Mouse (Mus musculus) neural tube, embryonic 11.5 days (tissue): Measurements from ENCODE around the gene Cenpf. TPM values are rescaled to one million over a fixed set of nuclear protein-coding genes. Genes with fewer than 3 reads are reported as not detected.

ENCODE experiments used
- ATAC-seq: fragments of 200-750 bp; cut with Nextera tagmentation; 2 replicates; pipeline ENCODE4 v1.8.0; 2017; ENCODE audit warnings: moderate number of reproducible peaks, mild to moderate bottlenecking, moderate TSS enrichment, moderate library complexity; ENCODE audit not compliant: insufficient read depth, low FRiP score, low TSS enrichment
- DNase-seq: peaks from one replicate; pipeline ENCODE4 v3.0.0-alpha.2; 2015; ENCODE audit warnings: low spot score
- H3K27ac ChIP-seq: fragments of 300-500 bp; sonication (generic); 2 replicates; pipeline ENCODE4 v1.5.1; 2014; ENCODE audit warnings: low read depth, mild to moderate bottlenecking, low read length
- H3K27me3 ChIP-seq: fragments of 300-500 bp; sonication (generic); 2 replicates; pipeline ENCODE4 v1.6.1; 2014; ENCODE audit warnings: mild to moderate bottlenecking, low read length, mixed read lengths; ENCODE audit not compliant: control insufficient read depth, insufficient read depth
- H3K36me3 ChIP-seq: fragments of 300-500 bp; sonication (generic); 2 replicates; pipeline ENCODE4 v1.6.1; 2014; ENCODE audit warnings: mild to moderate bottlenecking, low read length, moderate library complexity, mixed read lengths; ENCODE audit not compliant: control insufficient read depth, insufficient read depth
- H3K4me1 ChIP-seq: fragments of 300-500 bp; sonication (generic); 2 replicates; pipeline ENCODE4 v1.6.1; 2014; ENCODE audit warnings: low read length, mixed read lengths; ENCODE audit not compliant: control insufficient read depth, insufficient read depth
- H3K4me2 ChIP-seq: fragments of 300-500 bp; sonication (generic); 2 replicates; pipeline ENCODE4 v1.6.1; 2014; ENCODE audit warnings: low read depth, mild to moderate bottlenecking, moderate library complexity
- H3K4me3 ChIP-seq: fragments of 300-500 bp; sonication (generic); 2 replicates; pipeline ENCODE4 v1.5.1; 2014; ENCODE audit warnings: low read depth, low read length
- H3K9ac ChIP-seq: fragments of 300-500 bp; sonication (generic); 2 replicates; pipeline ENCODE4 v1.6.1; 2014; ENCODE audit warnings: mild to moderate bottlenecking, low read length
- H3K9me3 ChIP-seq: fragments of 300-500 bp; sonication (generic); 2 replicates; pipeline ENCODE4 v1.6.1; 2016; ENCODE audit warnings: low read length; ENCODE audit not compliant: control insufficient read depth
- WGBS: fragments of 180-500 bp; shearing (Covaris S2); extraction: QIAGEN DNeasy Blood & Tissue Kit; methylation state at CpG from one replicate; pipeline ENCODE4 v1.1.7; 2014; 5-methylcytosine and 5-hydroxymethylcytosine counted together
- polyA plus RNA-seq: library from polyadenylated mRNA; unstranded; fragments of >200 nt; fragmentation: Nextera tagmentation; extraction: Ambion mirVana; gene quantifications from 2 replicates; pipeline ENCODE4 v1.2.1, GENCODE M21; 2014

The Cenpf gene
- polyA plus RNA-seq, 1 experiment from 2014 or later = 90.0 TPM

GRCm38 (mm10) chr1:189718600-189718999, 30.7 kb upstream of the Cenpf start:
- H3K27ac ChIP-seq = no peak overlapping the region
- H3K4me1 ChIP-seq = no peaks in the 10 kb centered on the region
- DNase-seq (no peak), ATAC-seq (no peak)
- no peak overlapping the region for H3K4me3 ChIP-seq
- 74% methylated on average over 5 of the region's 5 CpGs for WGBS
- no peaks in the 10 kb centered on the region for H3K36me3 ChIP-seq
- H3K4me2 ChIP-seq = no peak overlapping the region
- H3K27me3 ChIP-seq = no peaks in the 10 kb centered on the region
- H3K9me3 ChIP-seq = no peaks in the 10 kb centered on the region; the same call in 1 of the 2 replicates
- no peak overlapping the region for H3K9ac ChIP-seq

GRCm38 (mm10) chr1:189717546-189717945, 29.7 kb upstream of the Cenpf start:
- no peak for DNase-seq
- H3K4me2 ChIP-seq = no peak overlapping the region
- no peaks in the 10 kb centered on the region for H3K4me1 ChIP-seq
- no peaks in the 10 kb centered on the region for H3K36me3 ChIP-seq
- no peaks in the 10 kb centered on the region for H3K27me3 ChIP-seq
- H3K9me3 ChIP-seq = no peaks in the 10 kb centered on the region; the same call in 1 of the 2 replicates
- no peak overlapping the region for H3K4me3 ChIP-seq
- H3K27ac ChIP-seq = no peak overlapping the region
- no peak for ATAC-seq
- no peak overlapping the region for H3K9ac ChIP-seq
- WGBS = 86% methylated on average over 11 of the region's 11 CpGs

- Histone ChIP-seq H3K27me3 (no peaks in the 10 kb centered on the region), H3K4me1 (no peaks in the 10 kb centered on the region), H3K4me2 (no peak overlapping the region), H3K27ac (no peak overlapping the region), H3K9me3 (no peaks in the 10 kb centered on the region; the same call in 1 of the 2 replicates), H3K4me3 (no peak overlapping the region), H3K36me3 (no peaks in the 10 kb centered on the region), H3K9ac (no peak overlapping the region)
- WGBS = 69% methylated on average over 19 of the region's 19 CpGs
- no peak for ATAC-seq
- no peak for DNase-seq
These were observed 28.3 kb upstream of the Cenpf start for GRCm38 (mm10) chr1:189715915-189716797.

DNA sequence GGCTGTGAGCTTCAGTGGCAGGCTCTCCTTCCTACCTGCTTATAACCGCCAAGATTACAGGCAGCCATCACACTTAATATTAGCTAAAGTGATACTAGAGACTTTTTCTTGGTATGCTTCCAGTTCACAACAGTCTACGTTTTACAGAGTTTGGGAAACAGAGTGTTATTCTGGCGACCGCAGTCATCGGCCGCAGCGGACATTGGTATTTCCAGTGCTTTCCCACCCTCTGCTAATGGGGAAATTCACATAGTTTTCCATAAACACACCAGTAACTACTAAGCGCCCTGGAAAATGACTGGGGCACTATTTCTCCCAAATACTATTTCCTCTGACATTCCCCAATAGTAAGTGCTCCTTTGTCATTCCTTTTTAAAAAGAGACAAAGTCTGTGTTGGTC, 21.1 kb upstream of the Cenpf start:
- Histone ChIP-seq H3K4me2 (no peak overlapping the region), H3K4me3 (no peak overlapping the region), H3K36me3 (no peaks in the 10 kb centered on the region), H3K9ac (no peak overlapping the region), H3K27me3 (no peaks in the 10 kb centered on the region), H3K9me3 (no peaks in the 10 kb centered on the region), H3K4me1 (peaks cover 17% of the 10 kb centered on the region), H3K27ac (no peak overlapping the region)
- 81% methylated on average over 8 of the region's 8 CpGs for WGBS
- no peak for DNase-seq
- no peak for ATAC-seq

DNA sequence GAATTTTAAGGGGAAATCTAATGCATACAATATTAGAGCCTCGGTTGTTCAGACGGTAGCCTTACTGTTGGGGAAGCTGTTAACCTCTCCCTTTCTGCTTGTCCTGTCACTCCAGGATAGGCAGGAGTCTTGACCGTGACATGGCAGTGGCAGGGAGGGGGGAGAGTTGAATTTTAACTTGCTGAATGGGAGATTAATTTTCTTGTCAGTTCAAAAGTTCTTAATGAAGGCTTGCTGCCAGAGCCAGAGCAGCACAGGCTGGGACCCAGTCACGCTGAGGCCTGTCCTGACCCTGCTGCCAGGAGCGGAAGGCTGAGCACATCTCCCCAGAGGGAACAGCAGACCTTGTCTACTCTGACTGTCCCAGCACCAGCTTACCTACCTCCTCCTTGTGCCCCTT, 19.5 kb upstream of the Cenpf start:
- 36% methylated on average over 5 of the region's 5 CpGs for WGBS
- Histone ChIP-seq H3K4me1 (peaks cover 17% of the 10 kb centered on the region), H3K27ac (no peak overlapping the region), H3K27me3 (no peaks in the 10 kb centered on the region), H3K9ac (no peak overlapping the region), H3K9me3 (no peaks in the 10 kb centered on the region), H3K4me2 (no peak overlapping the region), H3K4me3 (no peak overlapping the region), H3K36me3 (no peaks in the 10 kb centered on the region)
- DNase-seq = no peak
- no peak for ATAC-seq

GRCm38 (mm10) chr1:189707014-189707413, 19.1 kb upstream of the Cenpf start:
- peaks cover 17% of the 10 kb centered on the region for H3K4me1 ChIP-seq

GRCm38 (mm10) chr1:189706040-189706645, 18.3 kb upstream of the Cenpf start:
- H3K9ac ChIP-seq = no peak overlapping the region
- ATAC-seq = no peak
- H3K9me3 ChIP-seq = no peaks in the 10 kb centered on the region
- no peak overlapping the region for H3K4me2 ChIP-seq
- H3K27me3 ChIP-seq = no peaks in the 10 kb centered on the region
- DNase-seq = no peak
- 57% methylated on average over 12 of the region's 12 CpGs for WGBS
- no peaks in the 10 kb centered on the region for H3K36me3 ChIP-seq
- peaks cover 17% of the 10 kb centered on the region for H3K4me1 ChIP-seq
- H3K27ac ChIP-seq = no peak overlapping the region
- no peak overlapping the region for H3K4me3 ChIP-seq

More at GRCm38 (mm10) chr1:189707014-189707413, 19.1 kb upstream of the Cenpf start:
- no peak overlapping the region for H3K9ac ChIP-seq
- DNase-seq = no peak
- H3K27me3 ChIP-seq = no peaks in the 10 kb centered on the region
- ATAC-seq = no peak
- no peaks in the 10 kb centered on the region for H3K36me3 ChIP-seq
- H3K4me2 ChIP-seq = no peak overlapping the region
- no peak overlapping the region for H3K4me3 ChIP-seq
- no peaks in the 10 kb centered on the region for H3K9me3 ChIP-seq
- H3K27ac ChIP-seq = no peak overlapping the region

- no peak overlapping the region for H3K27ac ChIP-seq
- DNase-seq (no peak), ATAC-seq (no peak)
- no peak overlapping the region for H3K9ac ChIP-seq
- no peaks in the 10 kb centered on the region for H3K27me3 ChIP-seq
- no peak overlapping the region for H3K4me3 ChIP-seq
- H3K4me2 ChIP-seq = no peak overlapping the region
- WGBS = 86% methylated on average over 7 of the region's 7 CpGs
- H3K36me3 ChIP-seq = no peaks in the 10 kb centered on the region
- H3K9me3 ChIP-seq = no peaks in the 10 kb centered on the region
- peaks cover 17% of the 10 kb centered on the region for H3K4me1 ChIP-seq
These were observed 15.7 kb upstream of the Cenpf start for GRCm38 (mm10) chr1:189703591-189703990.

DNA sequence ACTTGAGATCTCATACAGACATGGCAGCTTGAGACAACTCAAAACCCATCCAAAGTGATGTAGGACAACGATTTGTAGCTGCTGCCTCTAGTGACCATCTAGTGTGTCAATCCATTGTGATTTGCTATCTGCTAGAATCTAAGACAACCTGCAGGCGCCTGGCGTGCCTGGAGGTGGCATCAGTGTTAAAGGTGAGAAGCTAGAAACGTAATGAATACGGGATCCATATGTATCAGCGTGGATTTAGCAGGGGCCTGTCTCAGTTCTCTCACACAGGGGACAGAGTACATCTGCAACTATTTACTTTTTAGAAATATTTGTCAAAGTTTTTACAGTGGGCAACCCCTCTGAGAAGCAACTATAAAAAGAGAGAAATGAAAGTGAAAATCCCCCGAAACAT, 15.3 kb upstream of the Cenpf start:
- Histone ChIP-seq H3K4me1 (peaks cover 17% of the 10 kb centered on the region), H3K9ac (no peak overlapping the region), H3K27me3 (no peaks in the 10 kb centered on the region), H3K4me2 (no peak overlapping the region), H3K4me3 (no peak overlapping the region), H3K9me3 (no peaks in the 10 kb centered on the region), H3K36me3 (no peaks in the 10 kb centered on the region), H3K27ac (no peak overlapping the region)
- ATAC-seq (no peak), DNase-seq (no peak)
- WGBS = 56% methylated on average over 7 of the region's 7 CpGs
